Mouse (Mus musculus) c-Kit-positive CD71-positive TER-119-negative erythroid progenitor cells, embryonic 14.5 days (primary cell): Measurements from ENCODE around the gene Kif3a.

Source experiments
- DNase-seq: peaks from one replicate; pipeline ENCODE4 v3.0.0-alpha.2; 2013; ENCODE audit warnings: low read depth

Kif3a gene

GRCm38 (mm10) chr11:53616748-53617558, 49.8 kb downstream of the Kif3a start:
- no peak for DNase-seq

- no peak for DNase-seq
Observed at GRCm38 (mm10) chr11:53617562-53618109, 50.5 kb downstream of the Kif3a start.

- DNase-seq, result no peak
Observed at GRCm38 (mm10) chr11:53618619-53619198, 51.5 kb downstream of the Kif3a start, which contains the start of gene Il4. TSS of gene Il4 (minus strand) at chr11:53618669.

GRCm38 (mm10) chr11:53619428-53619827, 52.2 kb downstream of the Kif3a start:
- DNase-seq, result no peak

GRCm38 (mm10) chr11:53620094-53620493, 52.9 kb downstream of the Kif3a start:
- DNase-seq, result no peak

- no peak for DNase-seq
Observed at GRCm38 (mm10) chr11:53621582-53622439, 54.6 kb downstream of the Kif3a start.

GRCm38 (mm10) chr11:53622440-53622806, 55.2 kb downstream of the Kif3a start:
- DNase-seq, result no peak

GRCm38 (mm10) chr11:53623573-53623972, 56.4 kb downstream of the Kif3a start:
- no peak for DNase-seq

GRCm38 (mm10) chr11:53624124-53624523, 56.9 kb downstream of the Kif3a start:
- no peak for DNase-seq

GRCm38 (mm10) chr11:53626802-53627373, 59.7 kb downstream of the Kif3a start:
- DNase-seq, result peak; percentile 58

- peak; percentile 93 for DNase-seq
Observed at GRCm38 (mm10) chr11:53627859-53628258, 60.7 kb downstream of the Kif3a start.

GRCm38 (mm10) chr11:53632122-53632733, 65.0 kb downstream of the Kif3a start:
- no peak for DNase-seq

GRCm38 (mm10) chr11:53633644-53634043, 66.5 kb downstream of the Kif3a start:
- DNase-seq, result no peak

GRCm38 (mm10) chr11:53634556-53634955, 67.4 kb downstream of the Kif3a start, which contains the start of gene Il13:
TSS of gene Il13 (minus strand) at chr11:53634702.
- no peak for DNase-seq

- no peak for DNase-seq
Observed at GRCm38 (mm10) chr11:53635590-53636182, 68.5 kb downstream of the Kif3a start.

GRCm38 (mm10) chr11:53636183-53636646, 69.0 kb downstream of the Kif3a start:
- DNase-seq, result no peak

- no peak for DNase-seq
Observed at GRCm38 (mm10) chr11:53637046-53637802, 70.0 kb downstream of the Kif3a start.

- DNase-seq, result no peak
Observed at GRCm38 (mm10) chr11:53637803-53638260, 70.7 kb downstream of the Kif3a start.

GRCm38 (mm10) chr11:53642744-53643279, 75.6 kb downstream of the Kif3a start:
- DNase-seq, result no peak

GRCm38 (mm10) chr11:53644017-53644416, 76.8 kb downstream of the Kif3a start:
- DNase-seq, result no peak
